Mouse (Mus musculus) erythroblast, adult 5-6 weeks (primary cell): ENCODE results near the gene Ddx31. TPM values are rescaled to one million over a fixed set of nuclear protein-coding genes. Genes with fewer than 3 reads are reported as not detected.

ENCODE experiments used
- ATAC-seq: replicated peaks from 2 replicates; pipeline ENCODE4 v1.8.0; 2016; ENCODE audit warnings: moderate number of reproducible peaks, mild to moderate bottlenecking, moderate TSS enrichment, inconsistent platforms; ENCODE audit not compliant: poor library complexity, low FRiP score, severe bottlenecking
- total RNA-seq, 2 experiments: library from RNA; stranded (forward) in 1 of 2; stranded (reverse) in 1 of 2; fragments of 150-400 nt in 1 of 2; fragments of 200-764, 138-1000 nt in 1 of 2; gene quantifications; 2 replicates each; pipeline versions ENCODE4 v1.2.3 to v1.2.4; 2015 to 2017; ENCODE audit warnings: low replicate concordance in 2 of 2

Gene Ddx31
- total RNA-seq, 2 experiments from 2014 or later = 2.0 to 5.0 TPM

DNA sequence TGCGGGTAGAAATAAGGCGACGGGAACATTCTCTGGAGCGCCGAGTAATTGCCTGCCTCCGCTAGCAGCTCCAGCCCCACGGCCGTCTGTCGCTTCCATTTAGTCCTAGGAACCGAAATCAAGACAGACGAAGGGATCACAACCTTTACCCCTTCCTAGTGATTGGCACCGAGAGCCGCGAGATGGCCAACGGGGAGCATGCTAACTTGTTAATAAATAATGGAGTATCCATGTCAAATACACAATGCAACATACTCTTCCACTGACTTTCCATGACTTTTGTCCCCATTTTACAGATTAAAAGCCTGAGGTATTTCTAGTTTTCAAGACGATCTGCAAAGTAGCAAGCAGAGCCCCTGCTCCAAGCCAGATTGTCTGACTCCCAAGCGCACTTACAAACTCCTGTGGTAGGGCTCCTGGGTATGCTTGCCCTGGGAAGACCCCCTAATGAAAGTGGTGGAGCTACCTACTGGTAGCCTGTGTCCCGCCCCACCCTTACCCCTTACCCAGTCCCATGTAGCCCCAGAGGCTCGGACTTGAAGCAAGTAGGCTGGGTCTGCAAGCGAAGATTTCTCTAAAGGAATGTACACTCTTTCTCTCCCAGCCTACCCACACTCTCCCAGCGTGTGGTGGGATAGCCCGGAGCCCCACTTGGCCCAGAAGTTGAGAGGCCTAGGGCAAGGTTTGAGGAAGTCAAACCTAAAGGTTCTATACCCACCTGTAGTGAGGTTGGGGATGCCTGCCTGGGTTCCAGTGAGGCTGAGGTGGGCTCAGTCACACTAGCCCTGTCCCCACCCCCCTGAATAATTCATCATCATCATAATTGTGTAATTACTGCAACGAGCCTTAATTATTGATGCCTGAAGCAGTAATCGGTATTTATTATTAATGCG lies 69.9 kb downstream of the Ddx31 start:
- ATAC-seq = no peak

DNA sequence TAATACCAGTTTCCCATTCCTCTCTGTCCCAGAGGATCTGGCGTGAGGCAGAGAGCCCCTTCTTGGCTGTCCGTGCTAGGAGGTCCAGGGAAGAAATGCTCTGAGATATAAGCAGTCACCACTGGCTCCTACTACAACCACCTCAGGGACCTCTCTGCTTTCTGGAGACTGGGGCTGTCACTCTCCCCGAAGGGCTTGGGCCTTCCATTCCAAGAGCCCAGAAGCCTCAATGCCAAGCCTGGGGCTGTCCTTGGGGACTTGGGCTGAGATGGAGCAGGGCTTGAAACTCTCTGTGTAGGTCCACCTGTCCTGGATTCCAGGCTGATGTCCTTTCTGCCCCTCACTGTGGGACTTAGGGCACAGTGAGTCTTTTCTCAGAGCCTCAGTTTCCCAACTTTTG lies 70.7 kb downstream of the Ddx31 start:
- ATAC-seq = no peak

DNA sequence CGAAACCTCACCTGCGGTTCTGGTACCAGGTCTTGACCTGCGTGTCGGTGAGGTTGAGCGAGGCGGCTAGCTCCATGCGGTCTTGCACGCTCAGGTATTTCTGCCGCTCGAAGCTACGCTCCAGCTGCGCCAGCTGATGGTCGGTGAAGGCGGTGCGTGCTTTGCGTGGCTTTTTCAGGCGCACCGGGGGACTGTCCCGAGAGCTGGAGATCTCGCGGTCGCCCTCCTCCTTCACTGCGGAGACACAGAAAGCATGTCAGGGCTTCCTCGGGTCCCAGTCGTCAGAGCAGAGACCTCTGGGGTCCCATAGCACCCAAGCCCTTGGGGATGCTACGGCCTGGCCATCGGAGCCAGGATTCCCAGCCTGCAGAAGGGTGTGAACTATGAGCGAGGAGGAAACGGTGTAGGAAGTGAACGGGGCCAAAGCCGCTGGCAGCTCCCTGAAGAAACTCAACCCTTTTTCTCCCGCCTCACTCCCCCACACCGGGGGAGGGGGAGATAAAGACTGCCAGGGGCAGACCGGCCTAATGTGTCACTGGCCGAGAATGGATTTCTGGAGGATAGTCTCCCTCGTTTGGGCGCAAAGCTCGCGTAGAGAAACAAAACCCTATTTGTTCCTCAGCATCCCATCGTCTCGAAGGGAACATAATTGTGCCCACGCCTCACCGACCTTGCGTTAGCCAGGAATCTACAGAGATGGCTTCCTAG lies 71.3 kb downstream of the Ddx31 start:
- ATAC-seq = no peak

DNA sequence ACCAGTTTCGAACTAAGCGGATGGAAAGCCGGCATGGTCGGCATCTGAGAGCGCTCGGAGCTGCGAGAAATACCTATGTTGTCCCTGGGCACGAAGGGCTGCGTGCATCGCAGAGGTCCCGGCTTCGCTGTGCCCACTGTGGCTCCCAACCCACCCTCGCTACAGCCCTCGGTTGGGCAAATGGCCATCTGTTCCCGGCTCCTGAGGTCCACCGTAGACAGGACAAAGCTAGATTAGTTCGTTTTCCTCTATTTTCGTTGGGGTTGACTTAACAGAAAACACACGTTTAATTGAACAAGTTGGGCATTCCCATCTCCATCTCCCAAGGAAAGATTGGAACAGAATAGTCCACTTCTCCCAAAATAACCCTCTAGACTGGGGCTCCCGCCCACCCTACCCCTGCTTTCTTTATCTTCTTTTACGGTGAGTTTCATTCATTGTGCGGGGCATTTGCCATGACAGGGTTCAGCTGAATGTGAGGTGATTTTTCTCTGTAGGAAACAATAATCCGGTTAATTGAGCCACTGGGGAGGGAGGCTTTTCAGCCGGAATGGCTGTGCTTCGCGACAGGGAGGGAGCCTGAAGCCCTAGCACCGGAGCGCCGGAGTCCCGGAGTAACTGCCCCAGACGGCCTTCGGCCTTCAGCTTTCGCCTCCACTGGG lies 72.0 kb downstream of the Ddx31 start:
- no peak for ATAC-seq

DNA sequence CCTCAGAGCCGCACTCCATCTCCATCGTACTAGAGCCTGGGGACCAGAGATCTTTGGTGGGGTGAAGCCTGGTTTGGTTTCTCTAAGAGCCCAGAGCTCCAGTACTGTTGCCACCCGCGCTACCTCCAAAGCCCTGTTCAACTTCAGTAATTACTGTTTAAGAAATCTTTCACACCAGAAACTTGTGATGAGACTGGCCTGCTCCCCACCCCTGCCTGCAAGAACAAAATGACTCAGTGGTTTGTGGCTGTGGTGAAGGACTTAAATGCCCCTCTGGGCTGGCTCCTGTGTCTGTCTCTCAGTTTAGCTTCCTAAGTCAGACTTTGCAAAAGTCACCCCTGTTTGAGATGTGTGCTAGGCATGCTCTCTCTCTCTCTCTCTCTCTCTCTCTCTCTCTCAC lies 72.8 kb downstream of the Ddx31 start:
- no peak for ATAC-seq

DNA sequence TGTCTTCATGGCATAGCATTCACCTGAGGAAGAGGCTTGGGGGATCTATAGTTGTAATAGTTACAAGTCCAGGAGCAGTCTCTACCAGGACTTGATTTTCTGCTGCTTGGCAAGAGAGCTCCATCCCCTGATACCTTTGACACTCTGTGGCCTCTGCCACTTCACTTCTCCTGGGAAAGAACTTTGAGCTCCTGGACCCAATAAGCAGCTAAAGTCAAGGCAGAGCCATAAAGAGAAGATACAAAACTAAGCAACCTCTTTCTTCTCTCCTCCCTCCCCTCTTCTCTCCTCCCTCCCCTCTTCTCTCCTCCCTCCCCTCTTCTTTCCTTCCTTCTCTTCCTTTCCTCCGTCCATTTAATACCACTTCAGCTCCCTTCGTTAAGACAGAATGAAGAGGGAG lies 73.9 kb downstream of the Ddx31 start:
- ATAC-seq = no peak

DNA sequence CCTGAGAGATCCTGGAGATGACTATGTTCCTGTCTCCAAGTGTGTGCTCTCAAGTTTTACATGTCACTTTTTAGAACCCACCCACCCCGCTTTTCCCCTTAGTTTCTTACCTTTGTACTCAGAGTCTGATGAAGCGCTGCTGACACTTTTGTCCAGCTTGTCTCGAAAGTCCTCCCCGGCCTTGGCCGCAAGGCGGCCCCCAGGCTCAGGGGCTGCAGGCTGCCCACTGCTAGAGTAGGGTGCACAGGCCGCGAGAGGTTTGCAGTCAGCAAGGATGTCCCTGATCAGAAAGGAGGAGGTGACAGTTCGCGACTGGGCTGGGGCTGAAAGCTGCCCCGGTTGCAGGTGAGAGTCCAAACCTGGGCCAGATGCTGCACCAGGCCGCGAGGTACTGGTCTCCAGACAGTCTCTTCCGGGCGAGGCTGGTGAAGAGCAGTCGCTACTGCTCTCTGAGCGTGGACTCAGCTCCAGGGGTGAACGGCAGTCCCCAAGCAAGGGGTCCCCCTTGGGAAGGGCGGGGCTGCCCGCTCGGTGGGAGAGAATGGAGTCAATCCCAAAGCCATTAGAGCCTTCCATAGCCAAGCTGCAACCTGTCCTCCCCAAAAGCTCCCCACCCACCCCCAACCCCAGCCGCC lies 75.0 kb downstream of the Ddx31 start:
- no peak for ATAC-seq

DNA sequence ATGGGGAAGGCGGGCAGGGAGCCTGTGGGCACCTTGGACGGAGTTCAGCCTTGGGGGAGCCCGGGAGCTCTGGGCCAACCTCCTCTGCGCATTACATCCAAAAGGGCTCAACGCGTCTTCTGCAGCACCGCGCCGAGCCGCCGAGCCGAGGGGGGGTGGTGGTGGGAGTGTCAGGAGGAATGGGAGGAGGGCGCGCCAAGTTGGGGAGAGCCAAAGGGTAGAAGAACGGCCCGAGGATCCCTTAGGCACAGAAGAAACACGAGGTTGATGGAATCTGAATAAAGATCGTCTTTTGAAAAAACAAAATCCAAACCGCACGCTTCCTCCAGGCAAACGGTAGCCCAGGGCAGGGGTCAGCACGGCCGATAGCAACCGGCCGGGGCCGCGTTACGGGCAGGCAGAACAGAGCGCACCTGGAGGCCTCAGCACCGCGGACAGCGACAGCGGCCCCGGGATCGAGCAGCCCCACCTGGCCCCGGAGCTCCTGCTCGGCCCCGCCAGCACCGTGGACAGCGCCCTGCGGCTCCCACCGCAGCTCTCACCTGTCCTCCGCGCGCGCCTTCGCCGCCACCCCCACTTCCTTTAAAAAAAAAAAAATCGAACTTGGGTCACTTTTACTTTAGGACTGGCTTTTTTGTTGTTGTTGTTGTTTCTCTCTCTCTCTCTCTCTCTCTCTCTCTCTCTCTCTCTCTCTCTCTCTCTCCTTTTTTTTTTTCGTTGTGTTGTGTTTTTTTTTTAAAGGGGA lies 75.7 kb downstream of the Ddx31 start:
- ATAC-seq = no peak

DNA sequence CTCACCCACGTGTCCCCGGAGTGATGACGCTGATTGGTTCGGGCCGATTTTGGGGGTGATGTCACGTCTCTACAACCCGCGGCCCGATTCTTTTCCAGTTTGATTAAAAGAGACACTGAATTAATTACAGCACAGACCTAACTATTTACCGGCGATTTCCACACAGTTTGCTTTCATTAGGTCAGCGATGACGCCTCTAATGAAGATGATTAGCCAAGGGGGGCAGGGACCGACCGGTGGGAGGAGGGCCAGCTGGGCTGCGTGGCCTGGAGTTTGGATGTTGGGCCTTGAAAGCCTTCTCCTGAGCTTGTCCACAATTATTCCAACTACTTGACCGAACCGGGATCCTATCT lies 76.3 kb downstream of the Ddx31 start, which contains the start of gene Barhl1:
Gene Barhl1, minus strand, starts transcription at position 156 of the 353 bp plus-strand sequence.
- no peak for ATAC-seq

DNA sequence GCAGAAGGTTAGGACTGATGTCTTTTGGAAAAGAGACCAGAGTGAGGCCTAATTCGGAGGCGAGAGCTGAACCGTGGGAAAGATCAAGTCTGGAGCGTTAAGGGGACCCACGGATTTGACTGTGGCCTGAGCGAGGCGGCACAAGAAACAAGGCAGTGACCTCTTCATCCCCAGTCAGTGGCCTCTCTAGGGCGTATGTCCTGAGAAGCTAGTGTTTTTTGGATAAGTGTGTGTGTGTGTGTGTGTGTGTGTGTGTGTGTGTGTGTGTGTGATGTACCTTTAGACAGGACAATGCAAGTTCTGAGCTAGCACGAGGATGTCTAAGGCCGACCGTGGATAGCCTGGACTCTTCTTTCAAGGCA lies 76.9 kb downstream of the Ddx31 start:
- no peak for ATAC-seq

DNA sequence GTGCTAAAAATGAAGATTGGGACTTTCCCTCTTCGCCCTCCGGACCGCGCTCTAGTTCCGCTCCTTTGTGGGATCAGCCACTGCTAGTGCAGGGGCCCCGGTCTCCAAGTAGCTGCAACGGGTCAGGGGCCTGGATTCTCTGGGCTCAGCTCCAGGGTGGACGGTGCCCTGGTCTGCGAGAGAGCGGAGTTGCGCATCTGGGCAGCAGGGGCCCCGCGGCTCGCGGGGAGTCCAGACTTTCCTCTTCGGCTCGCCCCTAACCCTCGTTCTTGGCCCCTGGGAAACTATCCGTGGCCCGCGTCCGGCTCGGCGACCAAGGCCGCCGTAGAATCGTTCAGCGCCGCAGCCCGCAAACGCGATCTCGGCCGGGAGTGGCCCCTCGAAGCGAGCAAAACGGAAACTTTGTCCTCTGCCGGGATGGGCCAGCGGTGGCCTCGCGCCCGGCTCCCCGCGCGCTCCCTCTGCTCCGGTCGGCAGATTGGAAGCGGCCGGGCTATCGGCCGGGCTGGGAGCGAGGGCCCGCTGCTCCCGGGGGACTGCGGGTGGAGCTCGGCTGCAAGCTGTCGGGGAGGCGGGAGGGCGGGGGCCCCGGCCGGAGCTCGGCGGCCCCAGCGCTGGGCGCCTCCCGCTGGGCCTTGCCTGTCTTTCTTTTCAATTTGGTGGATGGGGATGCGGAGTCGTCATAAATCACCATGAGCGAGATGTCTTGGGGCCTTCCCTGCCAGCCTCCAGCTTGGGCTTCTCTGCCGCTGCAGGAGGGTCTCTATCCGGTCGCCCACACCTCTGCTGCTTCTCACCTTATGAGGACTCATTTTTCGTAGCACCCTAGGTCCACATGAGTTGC lies 77.5 kb downstream of the Ddx31 start:
- no peak for ATAC-seq

DNA sequence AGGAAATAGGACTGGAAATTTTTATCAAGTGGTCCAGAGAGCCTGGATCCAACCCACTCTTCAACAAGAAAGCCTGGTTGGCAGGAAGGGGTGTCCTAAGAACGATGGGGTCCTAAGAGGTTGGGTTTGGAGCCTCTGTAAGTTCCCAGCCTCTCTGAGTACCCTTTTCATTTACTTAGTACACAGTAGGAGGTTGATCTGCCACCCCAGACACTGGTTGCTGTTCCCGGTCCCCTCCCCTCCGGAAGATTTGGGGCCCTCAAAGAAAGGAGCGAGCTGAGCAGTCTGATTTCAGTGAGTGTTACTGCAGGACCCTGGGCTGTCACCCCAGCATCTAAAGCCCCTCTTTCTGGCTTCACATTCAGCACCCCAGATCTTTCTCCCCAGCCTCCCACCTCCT lies 78.8 kb downstream of the Ddx31 start:
- no peak for ATAC-seq

DNA sequence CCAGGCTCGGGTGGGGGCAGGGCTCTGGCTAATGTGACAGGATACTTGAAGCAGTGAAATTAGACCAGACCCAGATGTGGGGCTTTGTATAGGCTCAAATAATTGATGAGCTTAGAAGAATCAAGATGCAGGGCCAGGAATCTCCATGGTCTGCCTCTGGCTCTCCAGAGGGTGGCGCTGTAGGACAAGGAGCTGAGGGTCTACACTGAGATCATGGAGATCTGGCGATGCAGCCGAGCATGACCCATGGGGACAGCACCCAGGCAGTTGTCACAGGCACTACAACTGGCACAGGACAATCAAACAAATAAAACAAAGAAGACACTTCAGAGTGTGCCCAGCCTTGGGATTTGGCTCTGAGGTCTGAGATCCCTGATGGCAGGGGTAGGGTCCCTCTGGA lies 83.7 kb downstream of the Ddx31 start:
- no peak for ATAC-seq

DNA sequence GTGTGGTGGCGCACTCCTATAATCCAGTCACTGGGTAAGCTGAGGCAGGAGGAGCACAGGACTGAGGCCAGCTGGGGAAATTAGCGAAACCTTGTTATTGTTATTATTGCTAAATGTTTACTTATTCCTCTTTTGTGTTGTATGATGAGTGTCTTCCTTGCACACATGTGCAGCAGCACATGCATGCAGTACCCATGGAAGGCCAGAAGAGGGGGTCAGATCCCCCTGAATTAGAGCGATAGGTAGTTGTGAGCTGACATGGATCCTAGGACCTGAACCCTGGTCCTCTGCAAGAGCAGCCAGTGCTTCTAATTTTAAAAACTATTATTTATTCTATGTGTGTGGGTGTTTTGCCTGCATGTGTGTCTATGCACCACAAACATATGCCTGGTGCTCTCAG lies 90.4 kb downstream of the Ddx31 start:
- ATAC-seq = no peak

DNA sequence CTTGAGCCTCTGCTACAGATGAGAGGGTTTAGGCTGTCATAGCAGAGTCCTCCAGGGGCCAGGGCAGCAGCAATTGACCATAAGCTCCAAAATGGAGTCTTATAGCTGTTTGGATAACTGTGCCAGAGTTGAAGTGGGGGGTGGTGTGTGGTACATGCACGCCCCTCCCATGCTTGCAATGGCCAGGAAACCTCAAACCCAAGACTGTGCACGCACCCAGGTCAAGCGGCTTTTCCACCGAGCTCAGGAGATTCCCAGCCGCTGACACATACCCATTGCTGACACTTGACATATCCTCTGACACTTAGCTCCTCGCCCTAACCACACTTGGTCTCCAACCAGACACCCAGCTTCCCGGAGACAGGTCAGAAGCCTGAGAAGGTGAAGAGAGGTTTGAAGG lies 98.8 kb downstream of the Ddx31 start:
- ATAC-seq = no peak

DNA sequence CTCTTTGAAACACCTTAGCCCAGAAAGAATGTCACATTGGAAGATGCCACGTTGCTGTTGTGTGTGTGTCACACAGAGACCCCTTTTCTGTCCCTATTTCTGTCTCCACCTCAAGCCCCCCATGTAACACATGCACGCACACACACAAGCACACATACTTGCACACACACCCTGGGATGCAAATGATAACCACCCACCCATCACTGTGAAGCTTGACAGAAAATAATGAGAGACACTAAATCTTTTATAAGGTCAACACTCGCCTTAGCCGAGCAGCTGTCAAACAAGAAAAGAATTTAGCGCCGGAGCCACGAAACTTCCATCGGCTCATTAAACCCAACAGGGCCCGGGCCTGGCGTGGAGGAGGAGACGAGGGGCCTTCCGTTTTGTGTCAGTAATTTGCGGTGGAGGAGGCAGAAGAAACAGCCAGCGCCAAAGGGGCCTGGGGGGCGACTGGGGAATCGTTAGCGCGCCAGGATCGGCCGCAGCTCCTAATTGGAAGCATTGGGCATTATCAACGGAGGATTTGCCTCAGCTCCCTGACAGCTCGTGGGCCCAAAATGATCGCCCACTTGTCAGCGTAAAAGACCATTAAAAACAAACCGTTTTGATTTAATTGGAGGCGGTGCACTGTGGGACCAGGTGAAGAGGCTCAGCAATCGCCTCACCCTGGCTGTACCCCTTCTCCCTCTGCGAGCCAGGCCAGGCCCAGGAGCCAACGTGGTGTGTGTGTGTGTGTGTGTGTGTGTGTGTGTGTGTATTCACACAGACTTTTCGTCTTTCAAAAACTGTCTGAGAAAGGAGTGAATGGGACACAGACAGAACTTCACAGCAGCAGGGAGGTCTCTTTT lies 103.7 kb downstream of the Ddx31 start:
- ATAC-seq = no peak

DNA sequence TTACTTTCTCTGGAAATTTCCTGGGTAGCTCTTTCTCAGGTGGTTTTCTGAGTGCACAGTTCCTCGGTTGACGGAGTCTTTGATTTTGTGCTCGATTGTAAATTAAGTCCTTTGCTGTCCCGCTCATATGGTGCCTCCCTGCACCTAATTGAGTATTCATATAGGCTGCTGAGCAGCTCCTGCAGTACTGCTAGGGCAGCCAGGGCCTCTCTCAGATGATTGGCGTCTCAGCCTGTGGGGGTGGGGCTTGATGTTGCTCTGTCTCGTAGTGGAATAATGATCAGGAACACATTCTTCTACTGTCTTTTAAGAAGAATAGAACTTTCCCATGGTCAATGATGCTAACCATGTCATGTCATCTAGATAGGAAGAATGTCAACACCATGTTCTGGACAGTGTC lies 105.2 kb downstream of the Ddx31 start:
- no peak for ATAC-seq

DNA sequence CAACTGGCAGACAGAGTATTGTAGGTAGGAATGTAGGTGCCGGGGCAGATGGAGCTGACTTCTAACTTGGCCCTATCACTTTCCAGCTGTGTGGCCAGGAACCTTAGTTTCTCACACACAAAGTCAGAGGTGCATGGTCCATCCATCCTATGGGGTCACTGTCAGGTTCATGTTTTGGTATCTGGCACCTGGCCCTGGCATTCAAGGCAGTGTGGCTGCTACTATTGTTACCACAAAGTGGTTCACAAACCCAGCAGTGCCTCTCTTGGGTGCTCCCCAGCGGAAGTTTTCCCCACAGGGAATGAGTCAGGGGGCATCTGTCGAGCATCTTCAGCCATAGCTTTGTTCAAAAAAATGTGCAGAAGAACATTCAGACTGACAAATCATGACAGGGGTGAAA lies 106.1 kb downstream of the Ddx31 start:
- ATAC-seq = no peak
